Mouse (Mus musculus): ENCODE data around the gene Dhrs9. TPM values are rescaled to one million over a fixed set of nuclear protein-coding genes. Genes with fewer than 3 reads are reported as not detected.

Dhrs9 gene
- polyA plus RNA-seq, 1 experiment from 2014 or later = 0.03 TPM

- DNase-seq (ENCODE audit: low spot score) = no peak
These were observed 38.1 kb downstream of the Dhrs9 start for GRCm38 (mm10) chr2:69418294-69418881.

- no peak for DNase-seq (ENCODE audit: low spot score)
These were observed 44.6 kb downstream of the Dhrs9 start for GRCm38 (mm10) chr2:69424829-69425228.

- DNase-seq (ENCODE audit: low spot score) = no peak
These were observed 45.8 kb downstream of the Dhrs9 start for GRCm38 (mm10) chr2:69426081-69426480.

GRCm38 (mm10) chr2:69427141-69427540 is 46.9 kb downstream of the Dhrs9 start:
- DNase-seq (ENCODE audit: low spot score) = no peak

GRCm38 (mm10) chr2:69428116-69428515 is 47.9 kb downstream of the Dhrs9 start:
- DNase-seq (ENCODE audit: low spot score) = peak; percentile 28

- DNase-seq (ENCODE audit: low spot score) = no peak
These were observed 61.4 kb downstream of the Dhrs9 start for GRCm38 (mm10) chr2:69441656-69442055.

- no peak for DNase-seq (ENCODE audit: low spot score)
These were observed 65.7 kb downstream of the Dhrs9 start for GRCm38 (mm10) chr2:69445896-69446472.

GRCm38 (mm10) chr2:69448581-69448980 is 68.3 kb downstream of the Dhrs9 start:
- DNase-seq (ENCODE audit: low spot score) = no peak

- DNase-seq (ENCODE audit: low spot score) = no peak
These were observed 70.9 kb downstream of the Dhrs9 start for GRCm38 (mm10) chr2:69451128-69451527.

Other genes with a start within 250 kb of the Dhrs9 start
- 2.1 and 2.6 TPM in 2 replicates for gene Nostrin, start 244.6 kb upstream of the Dhrs9 start, polyA plus RNA-seq (2015; fragmentation: Nextera tagmentation; extraction: Ambion mirVana)
- gene Spc25, start 174.3 kb upstream of the Dhrs9 start, polyA plus RNA-seq (2015; fragmentation: Nextera tagmentation; extraction: Ambion mirVana) = 205 and 216 TPM in 2 replicates
- not detected in 2 replicates for gene G6pc2, start 169.4 kb upstream of the Dhrs9 start, polyA plus RNA-seq (2015; fragmentation: Nextera tagmentation; extraction: Ambion mirVana)
- gene Abcb11, start 37.8 kb upstream of the Dhrs9 start, polyA plus RNA-seq (2015; fragmentation: Nextera tagmentation; extraction: Ambion mirVana) = 0.07 and 0.30 TPM in 2 replicates
- 0.05 and 0.08 TPM in 2 replicates for gene Lrp2, start 205.6 kb downstream of the Dhrs9 start, polyA plus RNA-seq (2015; fragmentation: Nextera tagmentation; extraction: Ambion mirVana)

Measured in thymus, postnatal 0 days (tissue).